Mouse (Mus musculus) limb, embryonic 12.5 days (tissue): ENCODE results near the gene Extl1. TPM values are rescaled to one million over a fixed set of nuclear protein-coding genes. Genes with fewer than 3 reads are reported as not detected.
A peak's percentile ranks its signal among the peaks of the same experiment; 100 is the strongest.
"Not testable (repeated sequence)": the region's sequence is repeated elsewhere in the genome, so short reads cannot be mapped to it uniquely, and the experiment has no call there.

Experiments
- ATAC-seq: fragments of 200-750 bp; cut with Nextera tagmentation; 2 replicates; pipeline ENCODE4 v1.8.0; 2017; ENCODE audit warnings: low read depth, moderate TSS enrichment; ENCODE audit not compliant: insufficient number of reproducible peaks, insufficient read depth, low FRiP score, low TSS enrichment
- H3K27ac ChIP-seq: fragments of 300-500 bp; sonication (generic); 2 replicates; pipeline ENCODE4 v1.5.1; 2016; ENCODE audit warnings: mild to moderate bottlenecking, moderate library complexity
- H3K27me3 ChIP-seq: fragments of 300-500 bp; sonication (generic); 2 replicates; pipeline ENCODE4 v1.6.1; 2016; ENCODE audit warnings: mild to moderate bottlenecking, moderate library complexity
- H3K36me3 ChIP-seq: fragments of 300-500 bp; sonication (generic); 2 replicates; pipeline ENCODE4 v1.6.1; 2016; ENCODE audit warnings: mild to moderate bottlenecking, moderate library complexity
- H3K4me1 ChIP-seq: fragments of 300-500 bp; sonication (generic); replicated peaks from 2 replicates; pipeline ENCODE4 v1.6.1; 2016
- H3K4me2 ChIP-seq: fragments of 300-500 bp; sonication (generic); 2 replicates; pipeline ENCODE4 v1.6.1; 2016; ENCODE audit warnings: mild to moderate bottlenecking, moderate library complexity
- H3K4me3 ChIP-seq: fragments of 300-500 bp; sonication (generic); replicated peaks from 2 replicates; pipeline ENCODE4 v1.5.1; 2016; ENCODE audit warnings: mild to moderate bottlenecking
- H3K9ac ChIP-seq: fragments of 300-500 bp; sonication (generic); replicated peaks from 2 replicates; pipeline ENCODE4 v1.6.1; 2016; ENCODE audit warnings: mild to moderate bottlenecking, moderate library complexity
- H3K9me3 ChIP-seq: fragments of 300-500 bp; sonication (generic); 2 replicates; pipeline ENCODE4 v1.6.1; 2016; ENCODE audit warnings: mild to moderate bottlenecking, moderate library complexity
- WGBS: fragments of 180-500 bp; shearing (Covaris S2); methylation state at CpG from one replicate; pipeline ENCODE4 v1.1.7; 2016; 5-methylcytosine and 5-hydroxymethylcytosine counted together
- polyA plus RNA-seq: library from polyadenylated mRNA; unstranded; fragments of >200 nt; fragmentation: Nextera tagmentation; extraction: Ambion mirVana; gene quantifications from 2 replicates; pipeline ENCODE4 v1.2.1, GENCODE M21; 2016

The Extl1 gene
- polyA plus RNA-seq = 3.4 and 4.1 TPM in 2 replicates

DNA sequence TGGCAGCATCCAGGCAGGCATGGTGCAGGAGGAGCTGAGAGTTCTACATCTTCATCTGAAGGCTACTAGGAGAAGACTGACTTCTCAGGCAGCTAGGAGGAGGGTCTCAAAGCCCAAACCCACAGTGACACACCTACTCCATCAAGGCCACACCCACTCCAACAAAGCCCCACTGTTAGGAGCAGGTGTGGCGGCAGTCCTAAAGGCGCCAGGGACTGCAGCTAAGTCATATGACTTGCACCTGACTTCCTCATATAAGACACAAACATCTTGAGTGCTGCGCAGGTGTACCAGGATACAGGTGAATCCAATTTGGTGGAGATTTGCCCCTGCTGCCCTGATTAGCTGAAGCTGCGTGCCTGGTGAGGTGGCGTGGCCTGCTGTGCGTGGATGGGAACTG, at the start of gene Extl1:
Gene Extl1, minus strand, starts transcription at position 101 of the 400 bp plus-strand sequence.
- ATAC-seq, H3K4me3 ChIP-seq, H3K4me1 ChIP-seq, H3K27ac ChIP-seq, H3K27me3 ChIP-seq, H3K4me2 ChIP-seq, H3K9me3 ChIP-seq, H3K36me3 ChIP-seq, H3K9ac ChIP-seq: not testable (repeated sequence)
- WGBS = 98% methylated on average over 2 of the region's 6 CpGs

DNA sequence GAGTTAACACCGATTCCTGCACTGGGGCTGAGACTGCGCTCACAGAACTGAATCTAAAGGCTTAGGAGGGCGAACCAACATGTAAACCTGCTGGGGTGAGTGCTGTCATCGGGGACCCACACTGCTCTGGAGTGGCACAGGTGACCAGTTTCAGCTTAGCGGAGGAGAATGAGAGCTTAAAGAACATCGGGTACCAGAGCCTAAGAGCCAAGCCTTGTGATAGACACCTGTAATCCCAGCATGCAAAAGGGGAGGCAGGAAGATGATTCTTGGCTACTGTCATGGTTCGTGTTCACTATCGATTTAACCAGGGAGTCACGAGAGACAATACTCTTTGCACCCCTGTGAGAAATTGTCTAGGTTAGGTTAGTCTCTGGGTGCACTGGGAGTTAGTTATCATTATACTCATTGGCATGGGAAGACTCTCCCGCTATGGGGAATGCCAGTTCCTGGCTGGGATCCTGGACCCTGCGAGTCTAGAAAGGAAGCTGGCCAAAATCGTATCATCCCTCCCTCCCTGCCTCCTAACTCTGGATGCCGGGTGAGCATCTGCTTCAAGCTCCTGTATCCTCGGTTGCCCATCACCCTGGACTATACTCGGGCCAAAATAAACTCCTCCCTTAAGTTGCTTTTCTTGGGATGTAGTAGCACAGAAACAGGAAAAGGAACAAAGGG, 49.2 kb upstream of the Extl1 start:
- 89% methylated on average over 15 of the region's 15 CpGs for WGBS
- H3K9ac ChIP-seq = no peak overlapping the region
- H3K9me3 ChIP-seq = no peaks in the 10 kb centered on the region
- no peak overlapping the region for H3K4me2 ChIP-seq
- H3K27me3 ChIP-seq = no peaks in the 10 kb centered on the region
- H3K4me1 ChIP-seq = peaks cover 9% of the 10 kb centered on the region
- H3K4me3 ChIP-seq = no peak overlapping the region
- no peak for ATAC-seq
- H3K27ac ChIP-seq = no peak overlapping the region
- no peaks in the 10 kb centered on the region for H3K36me3 ChIP-seq

DNA sequence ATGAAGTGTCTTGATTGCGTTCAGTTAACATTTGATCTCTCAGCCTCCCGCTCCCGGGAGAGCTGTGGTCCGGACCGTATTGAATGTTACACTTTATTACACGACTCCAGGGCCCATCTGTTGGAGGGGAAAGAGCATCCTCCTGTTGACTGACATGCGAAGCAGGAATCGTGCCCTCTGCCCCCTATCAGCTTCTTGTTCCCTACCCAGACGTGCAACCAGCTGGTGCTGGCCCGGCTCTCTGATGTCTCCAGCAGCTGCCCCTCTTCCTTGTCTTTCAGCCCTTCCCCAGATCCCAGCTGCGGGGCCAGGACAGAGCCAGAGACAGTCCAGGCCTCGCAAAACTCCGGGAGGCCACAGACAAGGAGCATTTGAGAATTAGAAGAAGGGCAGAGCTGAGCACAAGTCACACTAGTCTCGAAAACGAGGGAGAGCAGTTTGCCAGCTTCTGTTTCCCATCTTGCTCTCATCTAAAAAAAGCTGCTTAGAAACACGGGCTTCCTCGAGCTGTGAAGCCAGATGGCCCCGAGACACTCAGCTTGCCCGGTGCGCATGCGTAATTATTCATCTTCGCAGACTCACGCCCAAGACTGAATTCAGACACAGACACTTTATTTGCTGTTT, 46.8 kb upstream of the Extl1 start:
- peaks cover 9% of the 10 kb centered on the region for H3K4me1 ChIP-seq
- no peak; the same call in 1 of the 2 replicates for ATAC-seq
- no peak overlapping the region for H3K4me3 ChIP-seq
- H3K27ac ChIP-seq = peak overlapping the region; percentile 69
- 25% methylated on average over 23 of the region's 23 CpGs for WGBS
- no peaks in the 10 kb centered on the region for H3K9me3 ChIP-seq
- peaks cover 11% of the 10 kb centered on the region; the same call in 1 of the 2 replicates for H3K36me3 ChIP-seq
- H3K27me3 ChIP-seq = no peaks in the 10 kb centered on the region
- peak overlapping the region; percentile 36 for H3K4me2 ChIP-seq
- 0 out of 2 replicates have a peak overlapping the region, but pooled peaks have one; percentile 19 for H3K9ac ChIP-seq

DNA sequence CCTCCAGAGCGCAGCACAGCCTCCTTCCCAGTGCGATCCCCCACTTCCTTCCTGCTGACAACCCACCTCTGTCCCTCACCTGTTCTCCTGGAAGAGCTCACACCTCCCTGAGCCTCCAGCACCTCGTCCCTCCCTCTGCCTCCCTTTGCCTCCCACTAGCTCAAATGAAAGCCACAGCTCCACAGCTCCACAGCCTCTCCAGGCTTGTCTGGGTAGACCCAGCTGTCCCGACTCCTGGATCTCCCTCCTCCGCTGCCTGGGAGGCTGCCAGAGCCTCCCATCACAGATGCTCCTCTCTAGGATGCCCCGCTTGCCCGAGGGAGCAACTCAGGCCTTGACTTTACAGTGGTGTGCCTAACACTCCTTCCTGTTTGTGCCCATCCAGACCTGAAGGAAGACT, 41.4 kb upstream of the Extl1 start:
- no peak for ATAC-seq

DNA sequence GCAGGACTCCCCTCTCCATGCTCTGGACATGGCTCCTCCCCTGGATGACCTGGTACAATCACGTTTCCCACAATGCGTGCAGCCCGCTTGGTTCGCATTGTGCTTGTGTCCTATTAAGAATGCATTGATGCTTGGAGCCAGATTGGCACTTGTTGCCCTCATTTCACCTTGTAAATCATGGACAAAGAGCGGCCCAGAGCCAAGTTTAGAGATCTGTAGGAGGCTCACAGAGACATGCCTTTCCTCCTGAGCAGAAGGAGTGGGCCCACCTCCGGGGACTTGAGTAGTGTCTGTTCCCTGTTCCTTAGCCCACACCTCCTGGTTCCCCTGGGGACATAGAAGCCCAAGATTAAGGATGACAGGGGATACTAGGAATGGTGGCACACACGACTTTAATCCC, 40.3 kb upstream of the Extl1 start:
- no peak for ATAC-seq
- no peaks in the 10 kb centered on the region for H3K4me1 ChIP-seq
- H3K4me3 ChIP-seq = no peak overlapping the region
- H3K27ac ChIP-seq = no peak overlapping the region
- H3K36me3 ChIP-seq = peaks cover 40% of the 10 kb centered on the region
- H3K9ac ChIP-seq = no peak overlapping the region
- no peak overlapping the region for H3K4me2 ChIP-seq
- H3K27me3 ChIP-seq = no peaks in the 10 kb centered on the region
- WGBS = 87% methylated on average over 7 of the region's 7 CpGs
- H3K9me3 ChIP-seq = no peaks in the 10 kb centered on the region

More for the DNA sequence above, 41.4 kb upstream of the Extl1 start:
- H3K4me1 ChIP-seq = peaks cover 2% of the 10 kb centered on the region
- no peak overlapping the region for H3K4me3 ChIP-seq
- peaks cover 40% of the 10 kb centered on the region for H3K36me3 ChIP-seq
- H3K27me3 ChIP-seq = no peaks in the 10 kb centered on the region
- no peak overlapping the region for H3K27ac ChIP-seq
- WGBS = 73% methylated on average over 7 of the region's 7 CpGs
- no peak overlapping the region for H3K4me2 ChIP-seq
- H3K9me3 ChIP-seq = no peaks in the 10 kb centered on the region
- no peak overlapping the region for H3K9ac ChIP-seq

DNA sequence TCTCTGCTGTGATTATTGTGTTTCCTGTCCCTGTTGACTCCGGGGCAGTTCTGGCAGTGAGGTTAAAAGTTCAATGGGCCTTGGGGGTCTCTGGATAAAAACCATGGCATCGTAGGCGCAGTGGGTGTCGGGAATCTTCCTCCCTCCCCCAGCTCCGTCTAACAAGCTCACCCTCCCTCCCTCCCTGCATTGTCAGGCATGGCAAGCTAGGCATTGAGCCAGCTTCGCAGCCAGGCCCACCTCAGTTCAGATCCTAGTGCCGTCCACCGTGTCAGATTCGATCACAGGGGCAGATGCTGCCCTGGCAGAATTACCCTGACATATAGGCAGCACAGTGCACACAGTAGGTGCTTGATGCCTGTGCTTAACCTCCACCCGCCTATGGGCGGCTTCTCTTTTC, 38.3 kb upstream of the Extl1 start:
- Histone ChIP-seq H3K4me2 (no peak overlapping the region), H3K4me3 (no peak overlapping the region), H3K27me3 (no peaks in the 10 kb centered on the region), H3K9ac (no peak overlapping the region), H3K27ac (no peak overlapping the region), H3K4me1 (no peaks in the 10 kb centered on the region), H3K9me3 (0 out of 2 replicates have a peak, but pooled peaks cover 4% of the 10 kb centered on the region), H3K36me3 (peaks cover 50% of the 10 kb centered on the region)
- WGBS = 72% methylated on average over 11 of the region's 11 CpGs
- ATAC-seq = no peak

DNA sequence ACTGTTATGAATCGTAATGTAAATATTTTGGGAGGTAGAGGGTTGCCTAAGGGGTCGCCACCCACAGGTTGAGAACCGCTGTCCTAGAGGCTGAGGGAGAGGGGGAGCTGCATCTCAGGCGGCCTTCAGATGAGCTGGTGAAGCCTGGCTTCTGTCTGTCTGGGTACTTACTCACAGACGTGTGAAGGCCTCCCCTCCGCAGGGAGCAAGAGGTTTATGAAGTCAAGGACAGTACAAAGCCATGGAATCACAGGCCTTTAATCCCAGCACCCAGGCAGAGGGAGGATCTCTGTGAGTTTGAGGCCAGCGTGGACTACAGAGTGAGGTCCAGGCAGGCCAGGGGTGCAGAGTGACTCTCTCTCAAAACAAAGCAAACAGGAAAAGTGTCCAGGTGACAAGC, 33.5 kb upstream of the Extl1 start:
- no peak overlapping the region for H3K9ac ChIP-seq
- H3K27me3 ChIP-seq = no peaks in the 10 kb centered on the region
- 63% methylated on average over 7 of the region's 7 CpGs for WGBS
- H3K9me3 ChIP-seq = 0 out of 2 replicates have a peak, but pooled peaks cover 4% of the 10 kb centered on the region
- peaks cover 46% of the 10 kb centered on the region for H3K36me3 ChIP-seq
- H3K4me2 ChIP-seq = no peak overlapping the region
- no peaks in the 10 kb centered on the region for H3K4me1 ChIP-seq
- no peak for ATAC-seq
- no peak overlapping the region for H3K27ac ChIP-seq
- no peak overlapping the region for H3K4me3 ChIP-seq

DNA sequence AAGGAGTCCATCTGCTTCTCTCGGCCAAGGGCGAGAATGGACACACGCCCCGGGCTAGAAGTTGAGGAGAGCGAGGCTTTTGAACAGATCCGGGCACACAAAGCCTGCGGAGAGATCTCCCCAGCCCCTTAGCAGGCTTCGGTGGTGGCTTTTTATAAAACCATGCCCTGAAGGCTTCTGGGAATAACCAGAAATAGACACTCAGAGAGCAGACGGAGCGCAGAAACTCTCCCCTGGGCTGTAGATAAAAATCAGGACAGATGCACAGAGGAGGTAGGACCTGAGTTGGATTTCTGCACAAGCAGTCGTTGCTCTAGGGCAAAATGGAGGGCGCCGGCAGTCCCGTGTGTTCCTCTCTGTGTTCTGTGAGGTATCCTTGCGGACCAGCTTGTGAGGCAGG, 33.0 kb upstream of the Extl1 start:
- no peaks in the 10 kb centered on the region for H3K4me1 ChIP-seq
- ATAC-seq = no peak
- peaks cover 47% of the 10 kb centered on the region for H3K36me3 ChIP-seq
- H3K27me3 ChIP-seq = no peaks in the 10 kb centered on the region
- no peak overlapping the region for H3K4me2 ChIP-seq
- 76% methylated on average over 15 of the region's 15 CpGs for WGBS
- H3K9ac ChIP-seq = no peak overlapping the region
- 0 out of 2 replicates have a peak, but pooled peaks cover 4% of the 10 kb centered on the region for H3K9me3 ChIP-seq
- 0 out of 2 replicates have a peak overlapping the region, but pooled peaks have one; percentile 3 for H3K27ac ChIP-seq
- no peak overlapping the region for H3K4me3 ChIP-seq

DNA sequence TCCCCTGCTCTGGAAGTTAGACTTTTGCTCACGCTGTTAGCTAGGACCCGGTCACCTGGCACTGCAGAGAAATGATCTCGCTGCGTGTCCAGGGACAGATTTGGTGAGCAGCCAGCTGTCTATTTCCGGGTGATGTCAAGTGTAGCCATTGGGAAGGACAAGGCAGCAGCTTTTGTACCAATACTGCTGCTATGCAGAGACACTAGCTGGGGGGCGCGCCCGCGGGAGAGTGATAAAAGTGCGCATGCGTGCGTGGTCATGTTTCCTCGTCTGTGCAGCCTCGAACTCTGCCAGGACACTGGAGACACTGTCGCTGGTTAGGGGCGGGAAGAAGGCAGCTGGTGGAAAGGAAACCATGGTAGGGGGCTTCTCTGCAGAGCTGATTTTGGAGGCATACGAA, 32.5 kb upstream of the Extl1 start:
- 0 out of 2 replicates have a peak, but pooled peaks cover 4% of the 10 kb centered on the region for H3K9me3 ChIP-seq
- no peaks in the 10 kb centered on the region for H3K4me1 ChIP-seq
- H3K27me3 ChIP-seq = no peaks in the 10 kb centered on the region
- H3K9ac ChIP-seq = no peak overlapping the region
- no peak overlapping the region for H3K4me2 ChIP-seq
- no peak for ATAC-seq
- H3K36me3 ChIP-seq = peaks cover 49% of the 10 kb centered on the region
- WGBS = 80% methylated on average over 17 of the region's 17 CpGs
- H3K4me3 ChIP-seq = no peak overlapping the region
- 0 out of 2 replicates have a peak overlapping the region, but pooled peaks have one; percentile 3 for H3K27ac ChIP-seq

DNA sequence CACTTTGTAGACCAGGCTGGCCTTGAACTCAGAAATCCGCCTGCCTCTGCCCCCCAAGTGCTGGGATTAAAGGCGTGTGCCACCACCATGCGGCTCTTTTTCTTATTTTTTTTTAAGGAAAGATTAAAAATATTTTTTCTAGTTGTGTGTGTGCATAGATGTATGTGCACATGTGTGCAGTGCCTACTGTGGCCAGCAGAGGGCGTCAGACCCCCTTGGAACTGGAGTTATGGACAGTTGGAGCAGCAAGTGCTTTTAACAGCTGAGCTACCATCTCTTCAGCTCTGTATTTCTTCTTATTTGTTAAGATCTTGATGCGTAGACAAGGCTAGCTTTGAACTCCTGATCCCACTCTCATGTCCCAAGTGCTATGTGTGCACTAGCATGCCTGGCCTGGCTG, 25.6 kb upstream of the Extl1 start:
- Histone ChIP-seq H3K27ac (no peak overlapping the region), H3K9me3 (peaks cover 3% of the 10 kb centered on the region), H3K4me1 (no peaks in the 10 kb centered on the region), H3K27me3 (no peaks in the 10 kb centered on the region), H3K4me2 (no peak overlapping the region), H3K4me3 (no peak overlapping the region), H3K9ac (no peak overlapping the region), H3K36me3 (peaks cover 34% of the 10 kb centered on the region)
- ATAC-seq = no peak
- 64% methylated on average over 5 of the region's 5 CpGs for WGBS

DNA sequence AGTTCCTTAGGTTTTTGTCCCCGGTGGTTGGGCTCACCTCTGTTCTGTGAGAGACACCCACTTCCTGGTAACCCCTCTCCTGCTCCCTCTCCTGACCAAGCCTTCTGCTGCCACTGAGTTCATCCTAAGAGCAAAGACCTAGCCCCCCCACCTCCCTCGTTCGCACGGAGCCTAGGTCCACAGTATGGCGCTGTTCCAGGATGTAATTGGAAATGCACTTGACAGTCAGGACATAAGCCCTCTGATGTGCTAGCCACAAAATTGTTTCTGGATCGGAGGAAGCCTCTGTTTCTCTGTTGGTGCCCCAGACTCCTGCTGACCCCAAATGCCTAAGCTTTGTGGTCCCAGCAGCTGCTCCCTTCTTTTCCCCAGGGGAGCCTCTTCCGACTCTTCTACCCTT, 20.1 kb upstream of the Extl1 start:
- no peak for ATAC-seq
- Histone ChIP-seq H3K36me3 (0 out of 2 replicates have a peak, but pooled peaks cover 3% of the 10 kb centered on the region), H3K4me1 (peaks cover 18% of the 10 kb centered on the region), H3K9ac (no peak overlapping the region), H3K4me2 (no peak overlapping the region), H3K4me3 (no peak overlapping the region), H3K9me3 (no peaks in the 10 kb centered on the region), H3K27me3 (no peaks in the 10 kb centered on the region), H3K27ac (no peak overlapping the region)
- 69% methylated on average over 7 of the region's 7 CpGs for WGBS
